Mouse (Mus musculus) limb, embryonic 13.5 days (tissue): ENCODE results near the gene H6pd. TPM values are rescaled to one million over a fixed set of nuclear protein-coding genes. Genes with fewer than 3 reads are reported as not detected.
A peak's percentile ranks its signal among the peaks of the same experiment; 100 is the strongest.

Experiments
- ATAC-seq: fragments of 200-750 bp; cut with Nextera tagmentation; 2 replicates; pipeline ENCODE4 v1.8.0; 2017; ENCODE audit warnings: low read depth, moderate number of reproducible peaks, moderate TSS enrichment; ENCODE audit not compliant: low FRiP score
- H3K27ac ChIP-seq: fragments of 300-500 bp; sonication (generic); 2 replicates; pipeline ENCODE4 v1.5.1; 2015; ENCODE audit warnings: inconsistent platforms, mild to moderate bottlenecking, moderate library complexity
- H3K27me3 ChIP-seq: fragments of 300-500 bp; sonication (generic); 2 replicates; pipeline ENCODE4 v1.6.1; 2015; ENCODE audit warnings: mild to moderate bottlenecking, inconsistent platforms
- H3K36me3 ChIP-seq: fragments of 300-500 bp; sonication (generic); 2 replicates; pipeline ENCODE4 v1.6.1; 2015; ENCODE audit warnings: inconsistent platforms, mild to moderate bottlenecking, moderate library complexity
- H3K4me1 ChIP-seq: fragments of 300-500 bp; sonication (generic); 2 replicates; pipeline ENCODE4 v1.6.1; 2015; ENCODE audit warnings: inconsistent platforms
- H3K4me2 ChIP-seq: fragments of 300-500 bp; sonication (generic); replicated peaks from 2 replicates; pipeline ENCODE4 v1.6.1; 2015; ENCODE audit warnings: inconsistent platforms, mild to moderate bottlenecking, moderate library complexity
- H3K4me3 ChIP-seq: fragments of 300-500 bp; sonication (generic); 2 replicates; pipeline ENCODE4 v1.5.1; 2015; ENCODE audit warnings: moderate library complexity, mild to moderate bottlenecking, inconsistent platforms
- H3K9ac ChIP-seq: fragments of 300-500 bp; sonication (generic); 2 replicates; pipeline ENCODE4 v1.6.1; 2015; ENCODE audit warnings: mild to moderate bottlenecking, inconsistent platforms
- H3K9me3 ChIP-seq: fragments of 300-500 bp; sonication (generic); 2 replicates; pipeline ENCODE4 v1.6.1; 2016; ENCODE audit warnings: inconsistent platforms
- WGBS: fragments of 180-500 bp; shearing (Covaris S2); methylation state at CpG from one replicate; pipeline ENCODE4 v1.1.7; 2015; 5-methylcytosine and 5-hydroxymethylcytosine counted together
- polyA plus RNA-seq: library from polyadenylated mRNA; unstranded; fragments of >200 nt; fragmentation: Nextera tagmentation; extraction: Ambion mirVana; gene quantifications from 2 replicates; pipeline ENCODE4 v1.2.1, GENCODE M21; 2015

H6pd gene
- polyA plus RNA-seq, 1 experiment from 2014 or later: 11.1 TPM

GRCm38 (mm10) chr4:149995911-149996310 is 12.9 kb downstream of the H6pd start:
- no peak for ATAC-seq
- H3K36me3 ChIP-seq: no peaks in the 10 kb centered on the region; the same call in 1 of the 2 replicates
- no peak overlapping the region for H3K27ac ChIP-seq
- 92% methylated on average over 7 of the region's 7 CpGs for WGBS
- no peaks in the 10 kb centered on the region for H3K9me3 ChIP-seq
- H3K27me3 ChIP-seq: no peaks in the 10 kb centered on the region
- no peak overlapping the region for H3K9ac ChIP-seq
- H3K4me2 ChIP-seq: no peak overlapping the region
- H3K4me1 ChIP-seq: peaks cover 29% of the 10 kb centered on the region
- H3K4me3 ChIP-seq: no peak overlapping the region

- no peak for ATAC-seq
- Histone ChIP-seq H3K9me3 (no peaks in the 10 kb centered on the region), H3K27ac (no peak overlapping the region), H3K4me2 (no peak overlapping the region), H3K27me3 (no peaks in the 10 kb centered on the region), H3K9ac (no peak overlapping the region), H3K4me1 (peaks cover 29% of the 10 kb centered on the region), H3K4me3 (no peak overlapping the region), H3K36me3 (no peaks in the 10 kb centered on the region; the same call in 1 of the 2 replicates)
- 91% methylated on average over 10 of the region's 10 CpGs for WGBS
Observed at GRCm38 (mm10) chr4:149994218-149994617, 14.6 kb downstream of the H6pd start.

DNA sequence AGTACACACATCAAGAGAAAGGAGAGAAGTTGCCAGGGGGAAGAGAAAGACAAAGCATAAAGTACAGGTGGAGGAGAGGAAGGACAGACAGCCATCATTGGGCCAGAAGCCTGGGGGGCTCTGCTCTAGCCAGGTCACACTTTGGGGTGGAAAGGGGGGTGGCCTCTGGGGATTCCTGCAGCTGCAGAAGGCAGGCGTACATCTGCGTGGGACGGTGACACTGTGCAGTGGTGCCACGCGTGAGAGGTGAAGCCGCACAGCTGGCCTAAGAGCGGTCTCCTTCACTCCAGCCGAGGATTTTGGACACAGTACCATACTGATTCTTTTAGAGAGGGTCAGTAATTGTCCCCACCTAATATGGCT is 16.2 kb downstream of the H6pd start:
- H3K27me3 ChIP-seq: no peaks in the 10 kb centered on the region
- H3K9me3 ChIP-seq: no peaks in the 10 kb centered on the region
- no peak overlapping the region for H3K9ac ChIP-seq
- H3K4me3 ChIP-seq: no peak overlapping the region
- ATAC-seq: no peak
- peaks cover 31% of the 10 kb centered on the region for H3K4me1 ChIP-seq
- no peak overlapping the region for H3K4me2 ChIP-seq
- H3K36me3 ChIP-seq: no peaks in the 10 kb centered on the region; the same call in 1 of the 2 replicates
- WGBS: 84% methylated on average over 8 of the region's 8 CpGs
- no peak overlapping the region for H3K27ac ChIP-seq

GRCm38 (mm10) chr4:149991755-149992669 is 16.8 kb downstream of the H6pd start:
- WGBS: 78% methylated on average over 13 of the region's 13 CpGs
- no peak for ATAC-seq
- H3K27me3 ChIP-seq: no peaks in the 10 kb centered on the region

DNA sequence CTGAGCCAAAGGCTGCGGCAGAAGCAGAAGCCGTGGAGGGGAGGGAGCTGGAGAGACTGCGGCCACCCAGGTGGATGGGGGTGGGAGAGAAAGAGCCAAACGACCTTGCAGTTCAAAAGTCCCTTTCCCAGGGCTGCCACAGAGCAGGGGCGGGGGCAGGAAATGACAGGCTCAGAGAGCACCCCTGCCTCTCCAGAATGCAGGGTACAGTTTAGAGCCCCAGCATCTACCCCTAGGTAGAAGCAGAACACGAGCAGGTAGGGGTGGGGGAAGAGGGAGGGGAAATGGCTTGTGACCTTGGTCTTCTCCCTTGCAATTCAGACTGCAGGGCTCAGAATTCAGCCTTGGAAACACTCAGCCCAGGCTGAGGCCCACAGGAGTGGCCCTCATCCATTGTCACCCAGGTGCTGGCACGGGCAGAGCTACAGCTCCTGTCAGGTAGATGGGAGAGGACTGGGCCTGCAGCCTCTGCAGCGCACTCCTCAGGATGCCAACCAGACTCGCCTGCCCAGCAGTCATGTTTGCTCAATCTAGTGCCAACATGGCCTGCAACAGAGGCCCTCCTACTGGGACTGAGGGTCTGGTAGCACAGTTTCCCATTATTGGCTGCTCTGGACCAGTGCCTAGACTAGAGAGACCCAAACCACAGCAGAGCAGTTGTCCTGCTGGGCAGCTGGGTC is 17.7 kb downstream of the H6pd start:
- Histone ChIP-seq H3K4me2 (peak overlapping the region; percentile 23; the same call in 1 of the 2 replicates), H3K4me1 (peaks cover 31% of the 10 kb centered on the region), H3K27ac (peak overlapping the region; percentile 33; the same call in 1 of the 2 replicates), H3K9me3 (no peaks in the 10 kb centered on the region), H3K36me3 (no peaks in the 10 kb centered on the region; the same call in 1 of the 2 replicates), H3K9ac (peak overlapping the region; percentile 43; the same call in 1 of the 2 replicates), H3K4me3 (no peak overlapping the region), H3K27me3 (no peaks in the 10 kb centered on the region)
- WGBS: 25% methylated on average over 9 of the region's 9 CpGs
- no peak for ATAC-seq

More at GRCm38 (mm10) chr4:149991755-149992669, 16.8 kb downstream of the H6pd start:
- no peak overlapping the region for H3K9ac ChIP-seq
- no peak overlapping the region for H3K27ac ChIP-seq
- H3K4me2 ChIP-seq: no peak overlapping the region
- no peak overlapping the region for H3K4me3 ChIP-seq
- no peaks in the 10 kb centered on the region; the same call in 1 of the 2 replicates for H3K36me3 ChIP-seq
- peaks cover 31% of the 10 kb centered on the region for H3K4me1 ChIP-seq
- H3K9me3 ChIP-seq: no peaks in the 10 kb centered on the region

GRCm38 (mm10) chr4:149990212-149990953 is 18.4 kb downstream of the H6pd start:
- H3K4me1 ChIP-seq: peaks cover 31% of the 10 kb centered on the region
- 0 out of 2 replicates have a peak, but pooled peaks have one; percentile 14 for ATAC-seq
- peak overlapping the region; percentile 43; the same call in 1 of the 2 replicates for H3K9ac ChIP-seq
- H3K27ac ChIP-seq: no peak overlapping the region
- H3K36me3 ChIP-seq: no peaks in the 10 kb centered on the region; the same call in 1 of the 2 replicates
- H3K4me3 ChIP-seq: no peak overlapping the region
- peak overlapping the region; percentile 23; the same call in 1 of the 2 replicates for H3K4me2 ChIP-seq
- H3K9me3 ChIP-seq: no peaks in the 10 kb centered on the region
- H3K27me3 ChIP-seq: no peaks in the 10 kb centered on the region
- 12% methylated on average over 8 of the region's 8 CpGs for WGBS

DNA sequence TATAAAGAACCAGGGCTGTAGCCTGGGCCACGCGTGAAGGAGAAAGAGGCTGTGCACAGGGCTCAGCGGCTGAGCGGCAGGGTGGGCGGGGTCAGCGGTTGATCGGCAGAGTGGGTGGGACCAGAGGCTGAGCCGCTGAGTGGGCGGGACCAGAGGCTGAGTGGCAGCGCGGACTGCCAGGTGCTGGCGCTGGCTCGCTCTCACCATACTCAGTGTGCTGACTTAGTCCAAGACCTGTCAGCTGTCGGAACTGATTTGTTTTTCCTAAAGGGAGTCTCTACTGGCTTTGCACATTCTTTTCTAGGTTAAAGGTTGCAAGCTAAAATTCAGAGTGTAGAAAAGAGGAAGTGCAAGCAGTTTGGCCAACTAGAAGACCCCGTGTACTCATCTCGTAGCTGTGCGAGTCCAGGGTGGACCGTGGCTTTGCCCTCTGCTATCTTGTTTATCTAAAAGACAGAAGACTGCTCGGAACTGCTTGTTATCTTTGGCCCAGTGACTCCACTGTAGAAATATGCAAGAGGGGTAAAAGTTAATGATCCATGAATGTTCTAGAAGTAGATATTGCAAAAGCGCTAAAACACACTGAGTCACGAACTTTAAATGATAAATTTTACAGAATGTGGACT is 19.8 kb downstream of the H6pd start:
- Histone ChIP-seq H3K9me3 (no peaks in the 10 kb centered on the region), H3K4me1 (peaks cover 31% of the 10 kb centered on the region), H3K9ac (no peak overlapping the region), H3K4me3 (peak overlapping the region; percentile 27), H3K27me3 (no peaks in the 10 kb centered on the region), H3K27ac (no peak overlapping the region), H3K4me2 (peak overlapping the region; percentile 61), H3K36me3 (no peaks in the 10 kb centered on the region; the same call in 1 of the 2 replicates)
- 9% methylated on average over 21 of the region's 21 CpGs for WGBS
- ATAC-seq: peak; percentile 89

- WGBS: 77% methylated on average over 6 of the region's 6 CpGs
- H3K4me3 ChIP-seq: no peak overlapping the region
Observed at GRCm38 (mm10) chr4:149988301-149988700, 20.5 kb downstream of the H6pd start.

GRCm38 (mm10) chr4:149986671-149987417 is 22.0 kb downstream of the H6pd start:
- no peak for ATAC-seq
- no peak overlapping the region for H3K27ac ChIP-seq
- H3K4me1 ChIP-seq: peaks cover 31% of the 10 kb centered on the region
- H3K4me2 ChIP-seq: no peak overlapping the region
- no peaks in the 10 kb centered on the region for H3K27me3 ChIP-seq
- H3K9me3 ChIP-seq: no peaks in the 10 kb centered on the region
- H3K9ac ChIP-seq: no peak overlapping the region
- 76% methylated on average over 10 of the region's 10 CpGs for WGBS
- no peak overlapping the region for H3K4me3 ChIP-seq
- peaks cover 17% of the 10 kb centered on the region for H3K36me3 ChIP-seq

More at GRCm38 (mm10) chr4:149988301-149988700, 20.5 kb downstream of the H6pd start:
- no peak for ATAC-seq
- peaks cover 31% of the 10 kb centered on the region for H3K4me1 ChIP-seq
- H3K9ac ChIP-seq: no peak overlapping the region
- no peaks in the 10 kb centered on the region for H3K27me3 ChIP-seq
- H3K27ac ChIP-seq: no peak overlapping the region
- peak overlapping the region; percentile 61 for H3K4me2 ChIP-seq
- no peaks in the 10 kb centered on the region for H3K9me3 ChIP-seq
- H3K36me3 ChIP-seq: peaks cover 7% of the 10 kb centered on the region

- Histone ChIP-seq H3K36me3 (peaks cover 22% of the 10 kb centered on the region), H3K9ac (no peak overlapping the region), H3K4me1 (peaks cover 18% of the 10 kb centered on the region), H3K27ac (no peak overlapping the region), H3K9me3 (no peaks in the 10 kb centered on the region), H3K4me3 (no peak overlapping the region), H3K4me2 (no peak overlapping the region), H3K27me3 (no peaks in the 10 kb centered on the region)
- WGBS: 91% methylated on average over 23 of the region's 23 CpGs
- no peak for ATAC-seq
Observed at GRCm38 (mm10) chr4:149983921-149984645, 24.7 kb downstream of the H6pd start.
